Mouse (Mus musculus) brain, embryonic 14.5 days (tissue): Measurements from ENCODE around the gene Strn3.

Experiments
- CTCF ChIP-seq: fragments of 200-500 bp; IDR thresholded peaks from 2 replicates; pipeline ENCODE4 v1.5.1; 2012; ENCODE audit warnings: inconsistent platforms, mild to moderate bottlenecking, moderate library complexity, borderline replicate concordance; ENCODE audit not compliant: insufficient read depth, insufficient read length; ENCODE audit errors: extremely low read depth
- POLR2A ChIP-seq: fragments of 200-500 bp; IDR thresholded peaks from 2 replicates; pipeline ENCODE4 v1.6.1; 2012; ENCODE audit warnings: mild to moderate bottlenecking, inconsistent platforms, borderline replicate concordance; ENCODE audit not compliant: poor library complexity, insufficient read depth, insufficient read length, severe bottlenecking; ENCODE audit errors: extremely low read depth

- TF ChIP-seq POLR2A (no peak), CTCF (no peak)
Measured at GRCm38 (mm10) chr12:51701723-51702122, 10.0 kb upstream of the Strn3 start.
